Mouse (Mus musculus) forebrain, embryonic 16.5 days (tissue): ENCODE data around the gene Sh3bgrl3. TPM values are rescaled to one million over a fixed set of nuclear protein-coding genes. Genes with fewer than 3 reads are reported as not detected.

Source experiments
- ATAC-seq: fragments of 200-750 bp; cut with Nextera tagmentation; 2 replicates; pipeline ENCODE4 v1.8.0; 2017; ENCODE audit warnings: mild to moderate bottlenecking, moderate library complexity
- H3K27ac ChIP-seq: fragments of 300-500 bp; sonication (generic); 2 replicates; pipeline ENCODE4 v1.5.1; 2014; ENCODE audit warnings: low read length, control low read depth
- H3K27me3 ChIP-seq: fragments of 300-500 bp; sonication (generic); replicated peaks from 2 replicates; pipeline ENCODE4 v1.6.1; 2014; ENCODE audit warnings: low read length; ENCODE audit not compliant: control insufficient read depth, insufficient read depth
- H3K36me3 ChIP-seq: fragments of 300-500 bp; sonication (generic); 2 replicates; pipeline ENCODE4 v1.6.1; 2014; ENCODE audit not compliant: control insufficient read depth, insufficient read depth
- H3K4me1 ChIP-seq: fragments of 300-500 bp; sonication (generic); replicated peaks from 2 replicates; pipeline ENCODE4 v1.6.1; 2014; ENCODE audit warnings: low read length; ENCODE audit not compliant: control insufficient read depth, insufficient read depth
- H3K4me2 ChIP-seq: fragments of 300-500 bp; sonication (generic); 2 replicates; pipeline ENCODE4 v1.6.1; 2014; ENCODE audit warnings: mild to moderate bottlenecking, low read length, control low read depth
- H3K4me3 ChIP-seq: fragments of 300-500 bp; sonication (generic); replicated peaks from 2 replicates; pipeline ENCODE4 v1.5.1; 2014; ENCODE audit warnings: mild to moderate bottlenecking, low read length, control low read depth
- H3K9ac ChIP-seq: fragments of 300-500 bp; sonication (generic); replicated peaks from 2 replicates; pipeline ENCODE4 v1.6.1; 2014; ENCODE audit warnings: low read depth, low read length, control low read depth
- H3K9me3 ChIP-seq: fragments of 300-500 bp; sonication (generic); 2 replicates; pipeline ENCODE4 v1.6.1; 2016; ENCODE audit warnings: low read length; ENCODE audit not compliant: control insufficient read depth
- WGBS: fragments of 180-500 bp; shearing (Covaris S2); extraction: QIAGEN DNeasy Blood & Tissue Kit; methylation state at CpG from one replicate; pipeline ENCODE4 v1.1.7; 2014; 5-methylcytosine and 5-hydroxymethylcytosine counted together
- polyA plus RNA-seq: library from polyadenylated mRNA; unstranded; fragments of >200 nt; fragmentation: Nextera tagmentation; extraction: Ambion mirVana; gene quantifications from 2 replicates; pipeline ENCODE4 v1.2.1, GENCODE M21; 2015

The Sh3bgrl3 gene
- polyA plus RNA-seq, 1 experiment from 2014 or later, result 354 TPM

GRCm38 (mm10) chr4:134125383-134126060, 3.1 kb downstream of the Sh3bgrl3 start:
- no peak for ATAC-seq
- 87% methylated on average over 15 of the region's 15 CpGs for WGBS

DNA sequence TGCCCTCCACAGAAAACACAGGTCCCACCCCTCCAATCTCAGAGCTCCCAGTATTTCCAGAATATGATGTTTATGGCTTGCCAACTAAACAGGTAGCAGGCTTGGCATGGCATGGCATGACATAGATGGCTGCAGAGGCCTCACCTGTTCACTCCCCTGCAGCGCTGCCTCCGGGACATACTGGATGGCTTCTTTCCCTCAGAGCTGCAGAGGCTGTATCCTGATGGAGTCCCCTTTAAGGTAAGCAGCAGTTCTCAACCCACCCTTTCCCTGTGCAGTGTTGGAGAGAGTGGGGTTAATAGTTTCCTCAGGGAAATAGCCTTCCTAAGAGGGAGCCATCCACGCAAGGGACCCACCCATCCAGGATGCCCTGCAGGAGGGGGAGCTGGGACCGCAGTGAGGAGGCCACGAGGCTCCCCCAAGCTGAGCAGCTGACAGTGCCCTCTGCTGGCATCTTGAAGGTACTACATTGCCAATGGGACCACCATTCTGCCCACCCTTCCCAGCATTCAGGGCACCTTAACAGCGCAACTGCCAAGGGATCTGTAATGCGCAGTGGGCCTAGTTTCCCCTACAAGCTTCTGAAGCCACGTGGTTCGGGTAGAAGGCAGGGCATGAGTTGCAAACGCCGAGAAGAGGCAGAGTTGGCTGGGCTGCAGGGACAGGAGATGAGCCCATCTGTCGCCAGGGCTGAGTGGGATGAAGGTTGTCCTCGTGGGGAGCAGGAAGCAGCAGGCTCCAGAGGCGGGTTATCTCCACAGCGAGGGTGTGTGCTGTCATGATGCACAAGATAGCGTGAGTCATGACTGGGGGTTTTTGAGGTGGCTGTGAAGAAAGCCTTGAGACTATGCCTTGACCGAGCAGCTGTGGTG, 4.7 kb downstream of the Sh3bgrl3 start:
- H3K9me3 ChIP-seq, result no peaks in the 10 kb centered on the region
- H3K4me1 ChIP-seq, result peaks cover 19% of the 10 kb centered on the region
- H3K27me3 ChIP-seq, result no peaks in the 10 kb centered on the region
- H3K4me2 ChIP-seq, result peak overlapping the region; percentile 7; the same call in 1 of the 2 replicates
- 25% methylated on average over 17 of the region's 17 CpGs for WGBS
- no peaks in the 10 kb centered on the region for H3K36me3 ChIP-seq
- no peak overlapping the region for H3K4me3 ChIP-seq
- H3K27ac ChIP-seq, result no peak overlapping the region
- 0 out of 2 replicates have a peak overlapping the region, but pooled peaks have one; percentile 17 for H3K9ac ChIP-seq
- ATAC-seq, result no peak

More at GRCm38 (mm10) chr4:134125383-134126060, 3.1 kb downstream of the Sh3bgrl3 start:
- no peak overlapping the region for H3K4me2 ChIP-seq
- H3K4me3 ChIP-seq, result no peak overlapping the region
- no peaks in the 10 kb centered on the region for H3K27me3 ChIP-seq
- no peak overlapping the region for H3K27ac ChIP-seq
- no peaks in the 10 kb centered on the region for H3K9me3 ChIP-seq
- no peaks in the 10 kb centered on the region for H3K36me3 ChIP-seq
- H3K4me1 ChIP-seq, result peaks cover 22% of the 10 kb centered on the region
- H3K9ac ChIP-seq, result no peak overlapping the region

GRCm38 (mm10) chr4:134123147-134123546, 5.4 kb downstream of the Sh3bgrl3 start:
- Histone ChIP-seq H3K4me3 (no peak overlapping the region), H3K36me3 (no peaks in the 10 kb centered on the region), H3K9ac (no peak overlapping the region), H3K27me3 (no peaks in the 10 kb centered on the region), H3K4me2 (no peak overlapping the region), H3K9me3 (no peaks in the 10 kb centered on the region), H3K4me1 (peaks cover 18% of the 10 kb centered on the region), H3K27ac (no peak overlapping the region)
- 93% methylated on average over 6 of the region's 6 CpGs for whole genome bisulfite sequencing
- no peak for ATAC-seq

- WGBS, result 57% methylated on average over 3 of the region's 3 CpGs
- Histone ChIP-seq H3K9ac (no peak overlapping the region), H3K4me2 (no peak overlapping the region), H3K27ac (no peak overlapping the region), H3K27me3 (no peaks in the 10 kb centered on the region), H3K4me1 (peaks cover 11% of the 10 kb centered on the region), H3K36me3 (no peaks in the 10 kb centered on the region), H3K4me3 (no peak overlapping the region), H3K9me3 (no peaks in the 10 kb centered on the region)
- no peak for ATAC-seq
Observed at GRCm38 (mm10) chr4:134122281-134122680, 6.3 kb downstream of the Sh3bgrl3 start.

GRCm38 (mm10) chr4:134121571-134121970, 7.0 kb downstream of the Sh3bgrl3 start:
- no peaks in the 10 kb centered on the region for H3K36me3 ChIP-seq
- H3K4me1 ChIP-seq, result peaks cover 6% of the 10 kb centered on the region
- no peak for ATAC-seq
- no peaks in the 10 kb centered on the region for H3K9me3 ChIP-seq
- 50% methylated on average over 4 of the region's 4 CpGs for WGBS
- no peaks in the 10 kb centered on the region for H3K27me3 ChIP-seq
- H3K4me3 ChIP-seq, result no peak overlapping the region
- no peak overlapping the region for H3K4me2 ChIP-seq
- no peak overlapping the region for H3K9ac ChIP-seq
- no peak overlapping the region for H3K27ac ChIP-seq

DNA sequence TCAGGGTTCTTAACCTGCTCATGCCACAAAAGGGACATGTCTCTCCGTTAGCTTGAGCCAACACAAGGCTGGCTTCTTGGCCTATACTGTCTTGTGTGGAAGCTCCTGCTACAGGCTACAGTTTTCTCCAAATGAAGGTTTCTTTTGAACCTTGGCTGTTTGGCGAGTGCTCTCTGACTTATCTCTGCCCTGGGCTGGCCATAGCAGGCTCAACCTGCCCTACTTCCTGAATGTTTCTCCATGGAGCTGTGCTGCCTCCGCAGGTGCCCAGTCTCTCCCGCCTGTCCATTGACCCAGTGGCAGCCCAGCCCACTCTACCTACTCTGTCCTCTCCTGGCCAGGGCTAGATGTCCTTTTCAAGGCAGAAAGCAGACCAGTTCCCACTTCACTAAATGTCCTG, 7.7 kb downstream of the Sh3bgrl3 start:
- ATAC-seq, result no peak
- WGBS, result 84% methylated on average over 4 of the region's 4 CpGs
- H3K27me3 ChIP-seq, result no peaks in the 10 kb centered on the region

GRCm38 (mm10) chr4:134120192-134120805, 8.3 kb downstream of the Sh3bgrl3 start:
- ATAC-seq, result no peak
- Histone ChIP-seq H3K9ac (no peak overlapping the region), H3K9me3 (no peaks in the 10 kb centered on the region), H3K36me3 (no peaks in the 10 kb centered on the region), H3K4me1 (peaks cover 6% of the 10 kb centered on the region), H3K4me2 (no peak overlapping the region), H3K27me3 (no peaks in the 10 kb centered on the region), H3K27ac (no peak overlapping the region), H3K4me3 (no peak overlapping the region)
- 84% methylated on average over 6 of the region's 6 CpGs for WGBS

More for the DNA sequence above, 7.7 kb downstream of the Sh3bgrl3 start:
- Histone ChIP-seq H3K9me3 (no peaks in the 10 kb centered on the region), H3K4me3 (no peak overlapping the region), H3K27ac (no peak overlapping the region), H3K9ac (no peak overlapping the region), H3K4me2 (no peak overlapping the region), H3K4me1 (peaks cover 6% of the 10 kb centered on the region), H3K36me3 (no peaks in the 10 kb centered on the region)

- no peak for ATAC-seq
- Histone ChIP-seq H3K9ac (no peak overlapping the region), H3K4me2 (no peak overlapping the region), H3K27ac (no peak overlapping the region), H3K27me3 (no peaks in the 10 kb centered on the region), H3K4me1 (peaks cover 6% of the 10 kb centered on the region), H3K36me3 (no peaks in the 10 kb centered on the region), H3K4me3 (no peak overlapping the region), H3K9me3 (no peaks in the 10 kb centered on the region)
- 59% methylated on average over 9 of the region's 9 CpGs for WGBS
Observed at GRCm38 (mm10) chr4:134119644-134120043, 8.9 kb downstream of the Sh3bgrl3 start.

GRCm38 (mm10) chr4:134119042-134119441, 9.5 kb downstream of the Sh3bgrl3 start:
- Histone ChIP-seq H3K4me2 (no peak overlapping the region), H3K9ac (no peak overlapping the region), H3K4me3 (no peak overlapping the region), H3K27ac (no peak overlapping the region), H3K9me3 (no peaks in the 10 kb centered on the region), H3K36me3 (no peaks in the 10 kb centered on the region), H3K4me1 (peaks cover 2% of the 10 kb centered on the region), H3K27me3 (no peaks in the 10 kb centered on the region)
- ATAC-seq, result no peak
- 75% methylated on average over 5 of the region's 5 CpGs for WGBS
